In the genomic region with DNA sequence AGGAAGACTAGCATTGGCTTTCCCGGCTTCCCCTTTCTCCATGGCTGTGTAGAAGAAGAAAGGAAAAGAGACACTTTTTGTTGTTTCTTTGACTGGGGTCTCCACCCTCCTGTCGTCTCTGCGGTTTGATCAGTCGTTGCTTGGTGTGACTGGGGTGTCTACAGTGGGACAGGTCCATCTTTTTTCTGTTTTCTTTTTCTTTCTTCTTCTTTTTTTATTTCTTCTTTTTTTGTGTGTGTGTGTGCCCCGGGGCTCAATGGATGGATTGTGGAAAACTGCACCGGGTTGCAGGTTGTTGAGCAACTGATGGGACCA, we compare ENCODE assay signal across 8 mouse cellular contexts. TPM values are rescaled to one million over a fixed set of nuclear protein-coding genes. Genes with fewer than 3 reads are reported as not detected.
DNase-seq lines count a peak whose midpoint lies in the region; ATAC-seq lines count a peak whose summit lies in the region.

No protein-coding gene starts in this region.

- H3K4me2 ChIP-seq in heart, embryonic 12.5 days = peak overlapping the region; percentile 97
- H3K4me2 ChIP-seq in hindbrain, embryonic 12.5 days (replicated peaks) = peak overlapping the region; percentile 89

- intact Hi-C loops in gastrocnemius, postnatal 36 days (cut with DNase I) = no loop called here

- peak overlapping the region; percentile 71; the same call in 1 of the 2 replicates for H3K27ac ChIP-seq in heart, embryonic 12.5 days (ENCODE audit: poor library complexity, severe bottlenecking)
- peak overlapping the region; percentile 99 for H3K27ac ChIP-seq in hindbrain, embryonic 12.5 days
- H3K27ac ChIP-seq in midbrain, embryonic 10.5 days (replicated peaks) = peak overlapping the region; percentile 99

- H3K9ac ChIP-seq in heart, embryonic 12.5 days = peak overlapping the region; percentile 79
- peak overlapping the region; percentile 94 for H3K9ac ChIP-seq in hindbrain, embryonic 12.5 days

- peak overlapping the region; percentile 77 for H3K4me3 ChIP-seq in heart, embryonic 12.5 days
- H3K4me3 ChIP-seq in hindbrain, embryonic 12.5 days = peak overlapping the region; percentile 81
- H3K4me3 ChIP-seq in midbrain, embryonic 10.5 days = peak overlapping the region; percentile 84

- peaks cover 6% of the 10 kb centered on the region; the same call in 1 of the 2 replicates for H3K27me3 ChIP-seq in heart, embryonic 12.5 days (replicated peaks)
- no peaks in the 10 kb centered on the region for H3K27me3 ChIP-seq in hindbrain, embryonic 12.5 days
- peaks cover 31% of the 10 kb centered on the region for H3K27me3 ChIP-seq in midbrain, embryonic 10.5 days (ENCODE audit: low read depth, poor library complexity, severe bottlenecking)

- ATAC-seq in heart, embryonic 12.5 days (ENCODE audit: insufficient number of reproducible peaks, low FRiP score) = no peak
- peak; percentile 18 for ATAC-seq in hindbrain, embryonic 12.5 days (ENCODE audit: low FRiP score)

- H3K9me3 ChIP-seq in heart, embryonic 12.5 days (replicated peaks) = no peaks in the 10 kb centered on the region
- no peaks in the 10 kb centered on the region for H3K9me3 ChIP-seq in hindbrain, embryonic 12.5 days (replicated peaks)
- H3K9me3 ChIP-seq in midbrain, embryonic 10.5 days (replicated peaks) = no peaks in the 10 kb centered on the region

- under 1% methylated on average over 6 of the region's 6 CpGs for WGBS in heart, embryonic 12.5 days
- under 1% methylated on average over 6 of the region's 6 CpGs for WGBS in hindbrain, embryonic 12.5 days
- WGBS in midbrain, embryonic 10.5 days = 0% methylated on average over 6 of the region's 6 CpGs

- H3K36me3 ChIP-seq in heart, embryonic 12.5 days = no peaks in the 10 kb centered on the region
- no peaks in the 10 kb centered on the region for H3K36me3 ChIP-seq in hindbrain, embryonic 12.5 days
- no peaks in the 10 kb centered on the region for H3K36me3 ChIP-seq in midbrain, embryonic 10.5 days

- peaks cover 27% of the 10 kb centered on the region for H3K4me1 ChIP-seq in heart, embryonic 12.5 days (replicated peaks)
- peaks cover 16% of the 10 kb centered on the region for H3K4me1 ChIP-seq in hindbrain, embryonic 12.5 days
- H3K4me1 ChIP-seq in midbrain, embryonic 10.5 days = peaks cover 41% of the 10 kb centered on the region

- no peak for DNase-seq in heart, adult 11 months
- DNase-seq in WW6 (ENCODE audit: low read depth, low spot score) = peak; percentile 0
- no peak for DNase-seq in midbrain, embryonic 10.5 days (ENCODE audit: low spot score)
- no peak for DNase-seq in thymus, adult 18-20 months
- DNase-seq in layer of hippocampus, adult 8-10 months (ENCODE audit: low spot score in 2 of 2) = no peak
- no peak for DNase-seq in gastrocnemius, postnatal 36 days

RNA-seq across cellular contexts. Expression of a gene that starts 1.0 kb away (rescaled TPM):
- 9.2 and 13.2 TPM in 2 replicates for polyA plus RNA-seq in heart, embryonic 12.5 days (2016; fragmentation: Nextera tagmentation; extraction: Ambion mirVana)
- 49.4 and 54.9 TPM in 2 replicates for polyA plus RNA-seq in hindbrain, embryonic 12.5 days (2016; fragmentation: Nextera tagmentation; extraction: Ambion mirVana)
- 11.7 and 16.4 TPM in 2 replicates for polyA plus RNA-seq in midbrain, embryonic 10.5 days (2016; fragmentation: Nextera tagmentation; extraction: Ambion mirVana)
- 100 to 1,000 TPM; 156 to 185 (median 171) TPM for total RNA-seq in layer of hippocampus, adult 8-10 months (2022)
- total RNA-seq in gastrocnemius, postnatal 36 days (2021) = under 1 TPM; 0.69 to 0.81 TPM
